Mouse (Mus musculus) olfactory bulb, adult 2 months (tissue): ENCODE measurements at regions not wholly inside any gene's neighbourhood (a gene's known extent, or its start where the extent isn't known, plus 50 kb on each side); places are given as distances from the start of the nearest gene placed in this dataset.

Source experiments
- H3K27ac ChIP-seq: fragments of 200-500 bp; 2 replicates; pipeline ENCODE4 v1.5.1; 2012; ENCODE audit warnings: low read depth, low read length; ENCODE audit not compliant: insufficient read depth
- H3K4me1 ChIP-seq: fragments of 200-500 bp; 2 replicates; pipeline ENCODE4 v1.6.1; 2012; ENCODE audit warnings: low read length; ENCODE audit not compliant: control insufficient read depth, insufficient read depth
- H3K4me3 ChIP-seq: fragments of 200-500 bp; 2 replicates; pipeline ENCODE4 v1.5.1; 2012; ENCODE audit warnings: mild to moderate bottlenecking, low read depth, low read length, moderate library complexity; ENCODE audit not compliant: insufficient read depth
- CTCF ChIP-seq: fragments of 200-500 bp; IDR thresholded peaks from 2 replicates; pipeline ENCODE4 v1.5.1; 2012; ENCODE audit warnings: low read depth, mild to moderate bottlenecking, low read length, moderate library complexity; ENCODE audit not compliant: insufficient read depth
- POLR2A ChIP-seq: fragments of 200-500 bp; IDR thresholded peaks from 2 replicates; pipeline ENCODE4 v1.6.1; 2012; ENCODE audit warnings: mild to moderate bottlenecking, low read depth, low read length, moderate library complexity; ENCODE audit not compliant: insufficient read depth
- WGBS: fragments of 180-500 bp; shearing (Covaris S2); methylation state at CpG from one replicate; pipeline ENCODE4 v1.1.7; 2018; 5-methylcytosine and 5-hydroxymethylcytosine counted together

DNA sequence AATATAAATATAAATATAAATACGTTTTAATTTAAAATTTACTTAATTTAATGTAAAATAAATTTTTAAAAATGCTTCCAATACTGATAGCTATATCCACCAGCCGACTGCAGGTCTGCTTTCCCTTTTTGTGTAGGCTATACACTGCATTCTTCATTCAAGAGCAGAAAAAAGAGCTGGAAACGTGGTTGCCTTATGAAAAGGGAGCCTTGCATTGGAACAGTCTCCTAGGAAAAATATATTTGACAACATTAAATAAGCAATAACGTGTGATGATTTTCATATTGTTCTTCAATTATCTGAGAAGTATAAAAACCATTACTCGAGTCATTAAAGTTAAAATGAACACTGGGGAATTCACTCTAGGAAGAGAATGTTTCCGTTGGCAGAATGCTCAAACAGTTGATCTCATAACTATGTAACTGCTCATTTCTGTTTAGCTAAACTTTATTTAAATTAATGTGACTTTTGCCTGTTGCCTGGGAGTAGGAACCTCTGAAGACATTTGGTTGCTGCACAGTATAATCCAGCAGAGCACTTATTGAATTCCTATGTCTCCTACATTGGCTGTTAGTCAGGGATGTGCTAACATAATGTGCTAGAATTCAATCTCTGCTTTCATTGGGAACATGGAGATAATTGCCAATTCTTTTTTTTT is 172.0 kb downstream of the Lurap1l start:
- WGBS = 79% methylated on average over 6 of the region's 6 CpGs
- Histone ChIP-seq H3K4me3 (no peak overlapping the region), H3K27ac (no peak overlapping the region), H3K4me1 (no peaks in the 10 kb centered on the region)
- no peak for TF ChIP-seq CTCF

DNA sequence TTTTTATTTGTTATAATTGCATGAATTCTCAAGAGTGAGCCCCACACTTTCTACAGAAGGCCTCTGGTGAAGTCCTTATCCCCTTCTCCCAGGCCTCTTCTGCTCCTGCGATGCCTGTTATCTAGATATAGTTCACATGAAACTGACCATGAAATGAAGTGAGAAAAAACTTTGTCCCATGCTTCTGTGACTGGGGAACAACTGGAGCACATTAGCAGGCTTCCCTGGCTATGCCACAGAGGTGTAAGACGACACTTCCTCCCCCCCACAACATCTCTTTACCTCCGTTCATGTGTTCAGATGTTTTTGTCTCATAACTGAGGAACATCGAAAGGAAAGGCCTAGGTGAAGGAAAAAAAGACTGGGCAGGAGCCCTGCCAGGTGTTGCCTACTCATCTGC is 174.7 kb downstream of the Lurap1l start:
- Histone ChIP-seq H3K4me1 (no peaks in the 10 kb centered on the region), H3K27ac (no peak overlapping the region), H3K4me3 (no peak overlapping the region)
- no peak for TF ChIP-seq CTCF
- TF ChIP-seq POLR2A = no peak
- WGBS = 75% methylated on average over 4 of the region's 4 CpGs

DNA sequence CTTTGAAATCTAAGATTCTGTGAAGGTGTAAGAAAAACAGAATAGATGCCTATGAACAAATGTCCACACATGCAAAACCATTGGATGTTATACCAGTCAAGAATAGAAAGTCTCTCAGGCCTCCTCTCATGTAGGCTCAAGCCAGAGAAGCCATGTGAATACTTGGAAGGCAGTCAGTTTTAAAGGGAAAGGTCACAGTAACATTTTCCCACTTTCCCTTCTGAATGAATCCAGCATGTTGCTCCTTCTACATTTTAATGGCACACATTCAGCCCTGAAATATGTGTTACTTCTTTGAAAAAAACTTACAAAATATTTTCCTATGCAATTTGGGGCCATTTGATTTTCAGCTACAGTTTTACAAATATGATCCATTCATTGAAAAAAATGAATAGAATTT is 186.1 kb downstream of the Lurap1l start:
- H3K4me1 ChIP-seq = no peaks in the 10 kb centered on the region
- TF ChIP-seq CTCF (no peak), POLR2A (no peak)

DNA sequence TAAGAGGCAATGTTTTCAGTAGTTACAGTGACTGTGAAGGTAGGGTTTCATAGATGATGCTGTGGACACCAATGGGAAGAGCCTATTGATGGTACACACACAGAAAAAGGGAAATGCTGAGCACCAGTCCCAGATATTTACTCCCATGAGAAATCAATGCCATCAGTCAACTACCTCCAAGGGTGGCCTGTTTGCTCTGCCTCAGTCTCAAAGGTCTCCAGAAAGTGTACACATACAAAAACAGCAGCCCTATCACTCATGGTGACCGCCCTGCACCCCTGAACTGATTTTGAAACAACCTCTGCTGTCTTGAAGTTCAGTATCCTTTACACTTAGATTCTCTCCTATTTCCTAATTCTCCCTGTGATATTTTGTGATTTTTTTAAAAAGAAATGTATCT is 187.2 kb downstream of the Lurap1l start:
- H3K4me1 ChIP-seq = no peaks in the 10 kb centered on the region
- WGBS = 94% methylated on average over 1 of the region's 1 CpGs
- TF ChIP-seq CTCF (no peak), POLR2A (no peak)
- no peak overlapping the region for H3K27ac ChIP-seq
- no peak overlapping the region for H3K4me3 ChIP-seq

More for the DNA sequence above, 186.1 kb downstream of the Lurap1l start:
- no peak overlapping the region for H3K4me3 ChIP-seq
- H3K27ac ChIP-seq = no peak overlapping the region

DNA sequence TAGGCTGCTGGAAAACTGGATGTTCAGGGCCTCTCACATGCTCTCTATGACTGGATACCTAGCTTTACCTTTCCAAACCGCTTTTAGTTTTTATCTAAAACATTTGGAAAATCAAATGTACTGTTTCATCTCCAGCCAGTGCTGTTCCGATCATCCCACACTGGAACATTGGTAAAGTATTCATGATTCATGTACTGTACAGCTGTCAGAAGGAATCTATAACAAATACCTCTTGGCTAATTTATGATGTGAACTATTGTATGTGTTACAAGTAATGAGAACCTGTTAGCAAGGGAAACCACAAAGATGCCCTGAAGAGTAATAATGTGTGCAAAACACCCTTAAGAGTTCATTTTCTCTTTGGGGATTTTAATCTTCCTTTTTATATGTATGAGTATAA is 190.6 kb downstream of the Lurap1l start:
- Histone ChIP-seq H3K27ac (no peak overlapping the region), H3K4me1 (no peaks in the 10 kb centered on the region), H3K4me3 (no peak overlapping the region)
- TF ChIP-seq CTCF (no peak), POLR2A (no peak)
- 91% methylated on average over 2 of the region's 2 CpGs for WGBS

DNA sequence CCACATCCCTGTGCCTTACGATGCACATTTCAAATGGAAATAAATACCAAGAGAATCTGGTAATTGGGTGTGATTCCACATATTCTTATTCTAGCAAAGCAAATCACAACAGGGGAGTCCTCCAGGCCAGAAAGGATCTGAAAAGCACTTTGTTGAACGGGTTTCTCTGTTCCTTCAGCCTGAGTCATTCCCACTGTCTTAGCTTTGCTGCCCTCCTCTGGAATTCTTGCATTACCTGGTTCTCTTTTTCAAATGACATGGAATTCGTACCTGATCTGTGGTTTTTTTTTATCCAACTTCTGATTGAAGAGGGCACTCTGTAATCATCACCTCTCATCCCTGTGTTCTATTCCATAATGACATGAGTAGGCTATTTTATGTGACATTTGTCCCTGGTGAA is 200.9 kb downstream of the Lurap1l start:
- H3K4me3 ChIP-seq = no peak overlapping the region
- no peaks in the 10 kb centered on the region for H3K4me1 ChIP-seq
- WGBS = 37% methylated on average over 3 of the region's 3 CpGs
- no peak overlapping the region for H3K27ac ChIP-seq
- TF ChIP-seq POLR2A (no peak), CTCF (no peak)

DNA sequence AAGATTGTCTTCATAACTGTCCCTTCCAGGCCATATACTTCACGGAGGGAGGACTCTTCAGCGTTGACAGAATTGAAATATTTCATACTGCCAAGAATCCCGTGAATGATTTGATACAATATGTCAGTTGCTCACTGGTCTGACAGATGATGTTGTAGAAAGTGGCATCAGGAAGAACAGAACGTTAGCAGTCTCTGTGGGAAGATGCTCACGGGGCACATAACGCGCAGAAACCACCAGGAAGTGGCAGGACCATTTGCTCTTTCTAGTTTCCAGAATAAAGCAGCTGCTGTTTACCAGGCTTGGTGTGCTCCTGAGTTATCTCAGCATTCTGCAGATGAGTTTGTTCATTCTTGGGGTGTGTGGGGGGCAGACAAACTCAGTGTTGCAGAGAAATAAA is 206.0 kb downstream of the Lurap1l start:
- no peaks in the 10 kb centered on the region for H3K4me1 ChIP-seq
- no peak overlapping the region for H3K4me3 ChIP-seq
- H3K27ac ChIP-seq = no peak overlapping the region
- 94% methylated on average over 7 of the region's 7 CpGs for WGBS
- no peak for TF ChIP-seq CTCF
- TF ChIP-seq POLR2A = no peak

DNA sequence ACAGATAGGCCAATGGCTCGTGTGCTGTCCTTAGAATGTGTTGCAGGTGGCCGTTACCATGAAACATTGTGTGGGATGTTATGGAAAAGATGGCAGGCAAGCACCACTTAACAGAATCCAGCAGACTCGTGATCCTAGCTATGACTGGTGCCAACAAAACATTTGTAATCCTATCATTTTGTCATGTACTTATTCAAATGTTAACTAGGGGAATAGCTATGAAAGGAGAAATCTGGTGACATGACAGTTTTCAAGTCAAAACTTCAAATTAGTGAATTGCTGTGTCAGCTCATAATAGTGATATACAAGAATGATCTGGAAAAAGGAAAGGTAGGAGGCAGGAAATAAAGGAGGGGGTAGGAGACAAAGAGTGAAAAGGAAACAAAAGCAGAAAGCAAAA is 213.7 kb downstream of the Lurap1l start:
- H3K4me3 ChIP-seq = no peak overlapping the region
- no peak overlapping the region for H3K27ac ChIP-seq
- H3K4me1 ChIP-seq = no peaks in the 10 kb centered on the region
- 55% methylated on average over 3 of the region's 3 CpGs for WGBS
- TF ChIP-seq CTCF (no peak), POLR2A (no peak)

DNA sequence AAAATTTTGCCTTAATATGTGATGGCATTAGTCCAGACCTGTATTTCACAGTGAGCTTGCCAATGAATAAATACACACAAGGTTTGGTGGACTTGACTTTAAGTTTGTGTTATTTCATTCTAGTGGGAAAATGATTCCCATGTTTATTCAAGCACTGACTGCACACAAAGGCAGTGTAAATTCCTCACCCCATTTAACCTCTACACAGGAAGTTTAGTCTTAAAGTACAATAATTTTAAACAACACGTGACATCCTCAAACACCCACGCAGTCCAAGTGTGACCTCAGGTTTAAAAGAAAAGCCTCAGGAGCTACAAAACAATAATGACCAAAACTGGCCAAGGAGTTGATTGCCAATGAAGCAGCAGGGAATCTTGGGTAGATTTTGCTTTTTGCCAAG is 219.4 kb downstream of the Lurap1l start:
- no peak overlapping the region for H3K4me3 ChIP-seq
- H3K27ac ChIP-seq = no peak overlapping the region
- 49% methylated on average over 2 of the region's 2 CpGs for WGBS
- TF ChIP-seq CTCF = no peak
- TF ChIP-seq POLR2A = no peak
- H3K4me1 ChIP-seq = no peaks in the 10 kb centered on the region

DNA sequence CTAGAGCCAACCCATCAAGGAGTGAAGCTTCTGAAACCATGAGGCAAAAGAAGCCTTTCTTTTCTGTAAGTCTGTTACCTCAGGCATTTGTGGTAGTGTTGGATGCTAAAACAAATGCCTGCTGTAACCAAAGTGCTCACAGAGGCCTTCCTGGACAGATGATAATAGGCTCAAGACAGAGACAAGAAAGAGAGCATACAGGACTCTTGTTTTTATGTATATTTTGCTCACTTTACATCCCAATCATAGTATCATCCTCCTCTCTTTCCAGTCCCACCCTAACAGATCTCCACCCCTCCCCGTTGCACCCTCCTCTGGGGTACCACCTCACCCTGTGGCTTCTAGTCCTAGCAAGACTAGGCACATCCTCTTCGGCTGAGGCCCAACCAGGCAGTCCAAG is 262.7 kb downstream of the Lurap1l start:
- TF ChIP-seq CTCF (no peak), POLR2A (no peak)
- WGBS = 91% methylated on average over 2 of the region's 2 CpGs
- Histone ChIP-seq H3K4me3 (no peak overlapping the region), H3K4me1 (no peaks in the 10 kb centered on the region), H3K27ac (no peak overlapping the region)
